Mouse (Mus musculus) embryonic stem cell, embryonic (primary cell): ENCODE data around the gene Sh3gl1.

Experiments used
- CTCF ChIA-PET, 4 experiments: fragments of 300-600 bp in 2 of 4; fragments of 350-600 bp in 2 of 4; sonication (Branson Sonifier 250); formaldehyde crosslinking; loops; one replicate each; lab custom pipeline; 2022; ENCODE audit warnings: inconsistent platforms in 2 of 4; lab: Charles Lee
- POLR2A ChIA-PET, 4 experiments: fragments of 300-600 bp in 2 of 4; fragments of 350-600 bp in 2 of 4; sonication (Branson Sonifier 250); formaldehyde crosslinking; loops; one replicate each; lab custom pipeline; 2022; ENCODE audit warnings: antibody characterized with exemption in 4 of 4, inconsistent platforms in 1 of 4; lab: Charles Lee

The Sh3gl1 gene

DNA sequence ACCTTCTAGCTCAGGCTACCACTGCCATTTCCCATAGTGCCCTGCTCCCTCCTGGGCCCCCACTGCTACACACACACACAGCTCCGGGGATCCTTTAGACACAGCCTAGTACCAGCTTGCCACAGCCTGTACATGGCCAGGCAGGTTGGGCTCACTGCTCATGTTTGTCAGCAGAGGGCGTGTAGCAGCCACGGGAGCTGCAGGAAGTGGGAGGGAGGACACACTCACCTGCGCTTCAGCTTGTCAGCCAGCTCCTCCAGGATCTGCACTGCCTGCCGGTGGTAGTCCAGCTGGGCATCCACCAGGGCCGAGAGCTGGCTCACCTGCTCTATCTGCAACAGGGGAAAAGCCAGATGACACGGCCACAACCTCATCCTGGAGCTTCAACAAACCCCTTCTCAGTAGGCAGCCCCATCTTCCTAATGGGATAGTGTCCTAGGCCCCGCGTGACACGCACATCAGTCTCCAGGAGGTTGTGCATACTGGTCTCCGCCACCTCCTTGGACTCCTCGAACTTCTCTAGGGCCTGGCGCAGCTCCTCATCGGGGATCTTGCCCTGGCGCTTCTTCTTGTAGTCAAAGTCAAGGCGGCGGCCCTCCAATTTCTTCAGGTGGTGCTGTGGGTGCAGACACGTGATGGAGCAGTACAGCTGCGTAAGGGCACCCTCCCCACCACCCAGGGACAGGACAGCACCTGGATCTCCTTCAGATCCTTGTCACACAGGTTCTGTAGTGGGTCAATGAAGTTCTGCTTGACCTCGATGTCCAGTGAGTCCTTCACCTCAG, 17.9 kb downstream of the Sh3gl1 start:
- ChIA-PET CTCF (interaction anchor here (0.5 to 2.9 kb wide), 37 partner anchors 9 to 876 kb away, joined by 3 to 39 read pairs (median 4); partner anchors contain the start of genes Sh3gl1 (in 4 of the 4), Hdgfl2 (in 2 of the 4), Chaf1a (in 1 of the 4) and Ebi3 (in 1 of the 4)), POLR2A (interaction anchor here (0.7 to 8.7 kb wide), 45 partner anchors 9 to 307 kb away, joined by 3 to 73 read pairs (median 4); partner anchors contain the start of genes Chaf1a (in 3 of the 4), Sh3gl1 (in 3 of the 4), Ubxn6 (in 2 of the 4) and Yju2 (in 2 of the 4))

DNA sequence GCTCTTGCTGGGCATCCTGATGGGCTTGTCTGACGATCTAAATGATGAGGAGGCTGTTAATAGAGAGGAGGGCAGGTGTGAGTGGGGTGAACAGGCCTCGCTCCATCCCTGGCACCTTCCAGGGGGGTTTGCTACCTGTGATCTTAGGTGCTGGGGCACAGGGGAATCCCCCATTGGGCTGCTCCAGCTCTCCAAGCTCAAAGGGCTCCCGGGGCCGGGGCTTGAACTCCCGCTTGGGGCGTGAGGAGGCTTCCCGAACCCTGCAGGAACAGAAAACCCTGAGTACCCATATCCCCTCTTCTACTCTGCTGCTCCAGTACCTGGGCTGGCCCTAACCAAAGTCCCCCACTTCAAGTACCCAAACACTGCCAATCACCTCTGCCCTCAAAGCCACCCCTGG, 18.6 kb downstream of the Sh3gl1 start:
- CTCF ChIA-PET, result interaction anchor here (0.5 to 2.9 kb wide), 31 partner anchors 8 to 877 kb away, joined by 3 to 39 read pairs (median 4); partner anchors contain the start of genes Sh3gl1 (in 3 of the 4), Hdgfl2 (in 2 of the 4), Chaf1a (in 1 of the 4) and Fsd1 (in 1 of the 4)
- POLR2A ChIA-PET, result interaction anchor here (0.7 to 8.7 kb wide), 46 partner anchors 9 to 308 kb away, joined by 3 to 73 read pairs (median 4); partner anchors contain the start of genes Chaf1a (in 3 of the 4), Sh3gl1 (in 3 of the 4), Ubxn6 (in 2 of the 4) and Yju2 (in 2 of the 4)

DNA sequence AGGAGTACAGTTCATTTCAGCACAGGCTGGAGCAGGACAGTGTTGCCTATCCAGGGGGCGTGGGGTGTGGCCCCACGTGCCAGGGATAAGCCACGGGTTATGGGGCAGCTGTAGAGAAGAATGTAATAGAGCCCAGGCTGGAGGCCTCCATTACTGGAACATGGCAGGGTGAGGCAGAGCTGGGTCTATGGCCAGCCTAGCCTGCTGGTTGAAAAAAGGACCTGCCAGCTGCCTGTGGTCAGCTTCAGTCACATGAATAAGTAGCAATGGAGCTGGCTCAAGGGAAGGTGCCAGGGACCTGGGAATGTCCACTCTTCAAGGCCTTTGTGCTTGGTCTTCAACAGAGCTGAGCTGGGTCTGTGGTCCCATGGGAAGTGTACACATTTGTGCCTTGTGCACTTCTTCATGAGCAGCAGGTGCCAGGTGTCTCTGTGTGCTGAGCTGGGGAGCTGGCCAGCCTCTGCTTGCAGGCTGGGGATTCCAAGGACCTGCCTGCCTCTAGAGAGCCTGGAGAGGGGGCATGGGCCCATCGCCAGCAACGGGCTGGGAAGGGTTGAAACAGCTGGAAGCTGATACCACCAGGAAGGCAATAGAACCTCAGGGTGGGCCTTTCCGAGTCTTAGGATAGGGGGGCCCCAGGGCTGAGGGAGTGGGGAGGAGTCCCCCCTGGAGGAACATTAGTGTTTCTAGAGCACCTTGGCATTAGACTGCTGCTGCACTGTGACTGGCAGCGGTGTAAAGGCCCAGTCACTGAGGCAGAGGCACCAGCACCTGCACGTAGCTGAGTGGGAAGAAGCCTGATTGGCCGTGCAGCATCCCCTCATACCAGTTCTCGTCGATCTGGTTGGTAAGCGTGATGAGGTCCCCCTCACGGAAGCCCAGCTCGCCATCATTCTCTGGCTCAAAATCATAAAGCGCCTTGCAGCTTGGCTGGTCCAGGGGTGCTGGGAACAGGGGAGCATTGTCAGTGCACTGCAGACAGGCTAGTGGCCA, 19.3 kb downstream of the Sh3gl1 start:
- ChIA-PET POLR2A (interaction anchor here (0.7 to 8.7 kb wide), 26 partner anchors 8 to 260 kb away, joined by 3 to 73 read pairs (median 5); partner anchors contain the start of genes Chaf1a (in 2 of the 4), Sh3gl1 (in 2 of the 4), Ebi3 (in 1 of the 4) and Hdgfl2 (in 1 of the 4)), CTCF (interaction anchor here in 3 of 4 experiments (0.5 to 2.9 kb wide), 14 partner anchors 9 to 71 kb away, joined by 3 to 39 read pairs (median 5); partner anchors contain the start of genes Sh3gl1 (in 2 of the 3), Fsd1 (in 1 of the 3) and Yju2 (in 1 of the 3))

DNA sequence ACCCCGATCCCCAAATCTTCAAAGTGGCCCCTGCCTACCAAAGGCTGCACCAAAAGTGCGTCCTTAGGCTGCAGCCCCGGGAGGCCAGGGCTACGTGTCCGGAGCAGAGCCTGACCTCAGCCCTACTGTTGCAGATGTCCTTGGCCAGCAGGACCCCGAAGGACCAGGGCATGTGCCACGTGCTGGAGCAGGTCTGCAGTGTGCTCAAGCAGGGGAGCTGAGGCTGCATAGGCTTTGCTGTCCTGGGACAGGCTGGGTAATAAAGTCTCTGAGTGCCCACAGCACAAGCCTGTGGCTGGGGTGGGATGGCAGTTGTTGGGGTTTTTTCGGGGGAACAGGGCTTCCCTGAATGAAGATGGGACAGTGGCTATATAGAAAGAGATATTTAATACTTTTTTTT, 20.1 kb downstream of the Sh3gl1 start:
- CTCF ChIA-PET, result interaction anchor here in 2 of 4 experiments (0.5 to 2.9 kb wide), 3 partner anchors 8 to 49 kb away, joined by 3 to 39 read pairs (median 16); partner anchors contain the start of gene Sh3gl1 (in 1 of the 2)
- POLR2A ChIA-PET, result interaction anchor here in 3 of 4 experiments (0.8 to 8.7 kb wide), 14 partner anchors 7 to 59 kb away, joined by 3 to 73 read pairs (median 12); partner anchors contain the start of genes Chaf1a (in 2 of the 3), Sh3gl1 (in 2 of the 3) and Ubxn6 (in 1 of the 3)

DNA sequence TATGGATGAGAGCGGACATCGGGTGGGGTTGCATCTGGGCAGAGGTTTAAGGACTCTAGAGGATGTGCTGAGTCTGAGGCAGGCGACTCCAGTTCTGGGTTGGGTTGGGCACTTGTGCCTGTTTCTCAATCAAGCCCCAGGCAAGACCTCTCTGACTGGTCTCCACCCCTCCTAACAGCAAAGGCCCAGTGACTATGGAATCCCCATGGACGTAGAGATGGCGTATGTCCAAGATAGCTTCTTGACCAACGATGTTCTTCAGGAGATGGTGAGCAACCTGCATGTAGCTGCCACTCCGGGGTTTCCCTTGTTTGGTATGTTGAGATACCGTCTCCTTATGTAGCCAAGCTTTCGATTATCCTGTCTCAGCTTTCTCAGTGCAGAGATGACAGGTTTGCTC, 21.1 kb downstream of the Sh3gl1 start:
- CTCF ChIA-PET, result interaction anchor here in 3 of 4 experiments (0.7 to 1.0 kb wide), 3 partner anchors 58 to 537 kb away, joined by 3 to 5 read pairs (median 3); no protein-coding TSS in a partner anchor
- POLR2A ChIA-PET, result interaction anchor here in 2 of 4 experiments (0.6 to 8.7 kb wide), 4 partner anchors 14 to 54 kb away, joined by 3 to 73 read pairs (median 47); partner anchors contain the start of gene Sh3gl1 (in 1 of the 2)

DNA sequence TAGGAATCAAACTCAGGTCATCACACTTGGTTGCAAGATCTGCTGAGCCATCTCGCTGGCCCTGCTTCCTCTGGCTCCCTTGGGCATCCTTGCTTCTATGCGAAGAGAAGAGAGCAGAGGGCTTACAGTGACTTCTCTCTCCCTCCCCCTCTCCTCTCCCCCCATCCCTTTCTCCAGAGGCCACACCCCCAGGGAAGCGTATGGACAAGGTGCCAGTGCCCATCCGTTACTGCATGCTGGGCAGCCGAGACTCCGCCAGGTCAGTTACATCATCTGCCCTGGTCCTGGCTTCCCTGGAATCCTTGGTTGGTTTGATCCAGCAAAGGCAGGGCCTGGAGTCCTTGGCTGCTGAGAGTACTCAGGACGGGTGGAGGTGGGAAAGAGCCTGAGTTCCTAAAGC, 25.0 kb downstream of the Sh3gl1 start:
- ChIA-PET CTCF (interaction anchor here (0.6 to 4.2 kb wide), 28 partner anchors 9 to 1337 kb away, joined by 3 to 43 read pairs (median 5); partner anchors contain the start of genes Sh3gl1 (in 3 of the 4), Chaf1a (in 1 of the 4), Ebi3 (in 1 of the 4) and Fsd1 (in 1 of the 4)), POLR2A (interaction anchor here in 3 of 4 experiments (0.6 to 5.3 kb wide), 14 partner anchors 21 to 1096 kb away, joined by 3 to 97 read pairs (median 16); partner anchors contain the start of genes Chaf1a (in 2 of the 3), Sh3gl1 (in 2 of the 3), Hdgfl2 (in 1 of the 3) and Kdm4b (in 1 of the 3))

DNA sequence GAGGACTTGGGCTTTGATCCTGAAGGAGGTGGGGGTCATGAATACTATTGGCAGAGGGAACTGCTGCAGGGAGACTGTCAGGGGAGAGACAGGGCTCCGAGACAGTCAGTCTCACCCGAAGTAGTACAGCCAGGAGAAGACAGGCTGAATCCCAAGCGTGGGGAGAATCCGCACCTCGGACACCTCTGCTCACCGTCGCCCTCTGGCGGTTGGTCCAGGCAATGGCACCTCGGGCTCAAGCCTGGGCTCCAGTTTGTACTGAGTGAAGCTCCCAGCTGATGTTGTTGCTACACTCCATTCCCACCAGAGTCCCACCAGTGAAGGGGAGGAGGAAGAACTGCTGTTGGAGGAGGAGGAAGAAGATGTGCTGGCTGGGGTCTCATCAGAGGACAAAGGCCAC, 25.8 kb downstream of the Sh3gl1 start:
- POLR2A ChIA-PET, result interaction anchor here in 3 of 4 experiments (0.6 to 5.3 kb wide), 30 partner anchors 7 to 1096 kb away, joined by 3 to 97 read pairs (median 15); partner anchors contain the start of genes Chaf1a (in 2 of the 3), Sh3gl1 (in 2 of the 3), Hdgfl2 (in 1 of the 3) and Kdm4b (in 1 of the 3)
- CTCF ChIA-PET, result interaction anchor here (0.6 to 4.2 kb wide), 43 partner anchors 8 to 1336 kb away, joined by 3 to 43 read pairs (median 4); partner anchors contain the start of genes Sh3gl1 (in 3 of the 4), Ebi3 (in 2 of the 4), Chaf1a (in 1 of the 4) and Fsd1 (in 1 of the 4)

DNA sequence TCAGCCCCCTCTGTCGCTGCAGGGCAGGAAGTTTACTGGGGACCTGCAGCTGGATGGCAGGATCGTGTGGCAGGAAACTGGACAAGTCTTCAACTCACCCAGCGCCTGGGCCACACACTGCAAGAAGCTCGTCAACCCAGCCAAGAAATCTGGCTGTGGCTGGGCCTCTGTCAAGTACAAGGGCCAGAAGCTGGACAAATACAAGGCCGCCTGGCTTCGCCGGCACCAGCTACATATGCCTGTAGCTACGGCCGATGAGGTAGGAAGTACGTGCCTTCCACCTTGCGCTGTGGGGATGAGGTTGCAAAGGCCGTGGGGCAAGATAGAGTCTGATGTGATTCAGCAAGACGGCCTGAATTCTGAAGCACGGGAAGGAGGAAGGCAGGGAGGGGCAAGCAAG, 26.2 kb downstream of the Sh3gl1 start:
- CTCF ChIA-PET, result interaction anchor here (0.6 to 4.2 kb wide), 52 partner anchors 8 to 526 kb away, joined by 3 to 43 read pairs (median 4); partner anchors contain the start of genes Sh3gl1 (in 3 of the 4), Chaf1a (in 2 of the 4), Dpp9 (in 1 of the 4) and Ebi3 (in 1 of the 4)
- POLR2A ChIA-PET, result interaction anchor here (0.7 to 5.3 kb wide), 41 partner anchors 8 to 601 kb away, joined by 3 to 97 read pairs (median 13); partner anchors contain the start of genes Chaf1a (in 3 of the 4), Sh3gl1 (in 3 of the 4), Hdgfl2 (in 2 of the 4) and Ubxn6 (in 2 of the 4)

DNA sequence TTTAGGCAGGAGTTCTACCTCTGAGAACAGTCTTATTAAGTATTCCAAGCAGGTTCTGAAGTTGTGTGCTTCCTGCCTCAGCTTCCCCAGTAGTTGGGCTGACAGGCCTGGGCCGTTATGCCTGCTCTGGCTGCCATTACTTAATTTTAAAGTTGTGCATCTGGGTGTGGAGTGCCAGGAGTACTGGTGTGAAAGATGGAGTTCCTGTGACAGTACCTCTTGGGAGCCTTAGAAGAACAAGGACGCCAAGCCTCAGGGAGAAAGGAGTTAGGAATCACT, 26.5 kb downstream of the Sh3gl1 start:
- POLR2A ChIA-PET, result interaction anchor here (0.6 to 5.3 kb wide), 55 partner anchors 8 to 602 kb away, joined by 3 to 97 read pairs (median 9); partner anchors contain the start of genes Sh3gl1 (in 4 of the 4), Chaf1a (in 3 of the 4), Hdgfl2 (in 3 of the 4) and Yju2 (in 3 of the 4)
- CTCF ChIA-PET, result interaction anchor here (0.5 to 4.2 kb wide), 54 partner anchors 8 to 526 kb away, joined by 3 to 43 read pairs (median 4); partner anchors contain the start of genes Sh3gl1 (in 3 of the 4), Chaf1a (in 1 of the 4), Dpp9 (in 1 of the 4) and Ebi3 (in 1 of the 4)

DNA sequence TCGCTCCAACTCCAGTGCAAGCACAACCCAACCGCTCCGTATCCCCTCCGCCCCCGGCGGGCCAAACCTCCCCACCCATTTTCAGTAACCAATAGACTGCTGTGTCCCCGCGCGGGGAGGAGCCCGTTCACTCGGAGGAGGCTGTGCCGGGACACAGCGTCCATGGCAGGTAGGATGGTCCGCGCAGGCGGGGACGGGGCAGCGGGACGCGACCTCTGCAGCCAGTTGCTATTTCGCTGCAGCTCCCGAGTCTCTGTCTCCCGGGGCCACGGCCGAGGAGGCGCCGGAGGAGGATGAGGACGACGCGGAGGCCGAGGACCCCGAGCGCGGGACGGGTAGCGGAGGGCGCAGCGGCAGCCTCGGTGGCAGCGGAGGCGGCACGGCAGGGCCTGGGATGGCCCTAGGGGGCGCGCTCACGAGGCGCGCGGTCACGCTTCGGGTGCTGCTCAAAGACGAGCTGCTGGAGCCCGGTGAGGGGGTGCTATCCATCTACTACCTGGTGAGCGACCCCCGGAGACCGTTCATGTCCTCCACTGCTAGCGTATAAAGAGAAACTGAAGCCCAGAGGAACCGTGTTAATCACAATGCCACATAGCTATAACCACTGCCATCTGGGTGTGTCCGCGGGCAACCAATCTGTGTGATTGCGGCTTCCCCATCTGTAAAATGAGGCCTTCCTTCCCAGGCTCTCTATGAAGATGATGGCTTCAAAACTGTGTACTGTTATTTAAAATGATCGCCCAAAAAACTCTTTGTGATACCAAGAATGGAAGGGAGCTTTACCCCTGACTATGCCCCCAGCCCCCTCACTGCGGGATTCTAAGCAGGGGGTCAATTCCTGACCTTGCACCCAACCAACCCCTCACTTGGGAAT, 27.1 kb downstream of the Sh3gl1 start:
- ChIA-PET CTCF (interaction anchor here (0.5 to 4.2 kb wide), 65 partner anchors 8 to 525 kb away, joined by 3 to 43 read pairs (median 4); partner anchors contain the start of genes Sh3gl1 (in 4 of the 4), Chaf1a (in 1 of the 4), Dpp9 (in 1 of the 4) and Ebi3 (in 1 of the 4)), POLR2A (interaction anchor here (0.6 to 5.3 kb wide), 81 partner anchors 8 to 602 kb away, joined by 3 to 97 read pairs (median 5); partner anchors contain the start of genes Sh3gl1 (in 4 of the 4), Chaf1a (in 3 of the 4), Hdgfl2 (in 3 of the 4) and Yju2 (in 3 of the 4))

DNA sequence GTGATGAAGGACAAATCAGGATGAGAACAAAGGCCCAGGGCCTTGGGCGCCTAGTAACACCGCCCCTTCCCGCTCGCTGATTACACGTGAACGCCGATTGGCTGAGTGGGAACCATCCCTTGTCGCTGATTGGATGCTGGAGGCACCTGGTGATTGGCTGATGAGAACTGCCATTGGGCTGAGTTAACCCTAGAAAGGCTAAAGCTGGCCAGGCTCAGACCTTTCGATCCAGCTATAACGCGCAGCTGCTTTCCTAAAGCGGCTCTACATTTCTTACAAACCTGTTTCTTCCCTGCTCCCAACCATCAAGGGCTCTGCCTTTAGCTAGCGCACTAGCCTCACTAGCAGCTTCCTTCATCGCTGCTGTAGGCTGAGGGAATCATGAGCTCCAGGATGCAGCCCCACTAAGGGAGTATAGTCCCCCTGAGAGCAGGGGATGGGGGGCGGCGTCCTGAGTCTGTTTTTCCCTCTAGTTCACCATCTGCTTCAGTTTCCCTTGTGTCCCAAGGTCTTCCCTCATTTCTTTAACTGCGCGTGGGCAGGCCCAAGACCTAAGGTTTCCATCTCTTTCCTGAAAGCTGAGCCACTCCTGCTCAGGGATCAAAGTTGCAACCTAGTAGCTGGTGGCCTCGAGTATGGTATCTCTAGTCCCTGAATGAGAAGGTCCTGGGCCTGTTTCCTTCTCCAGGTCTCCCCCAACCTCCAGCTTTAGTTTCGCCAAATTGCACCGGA, 27.9 kb downstream of the Sh3gl1 start:
- CTCF ChIA-PET, result interaction anchor here (0.6 to 4.2 kb wide), 41 partner anchors 8 to 342 kb away, joined by 3 to 43 read pairs (median 4); partner anchors contain the start of genes Sh3gl1 (in 4 of the 4), Chaf1a (in 1 of the 4), Hdgfl2 (in 1 of the 4) and Kdm4b (in 1 of the 4)
- POLR2A ChIA-PET, result interaction anchor here (0.6 to 5.3 kb wide), 78 partner anchors 8 to 538 kb away, joined by 3 to 97 read pairs (median 5); partner anchors contain the start of genes Sh3gl1 (in 4 of the 4), Yju2 (in 4 of the 4), Hdgfl2 (in 3 of the 4) and Chaf1a (in 2 of the 4)

DNA sequence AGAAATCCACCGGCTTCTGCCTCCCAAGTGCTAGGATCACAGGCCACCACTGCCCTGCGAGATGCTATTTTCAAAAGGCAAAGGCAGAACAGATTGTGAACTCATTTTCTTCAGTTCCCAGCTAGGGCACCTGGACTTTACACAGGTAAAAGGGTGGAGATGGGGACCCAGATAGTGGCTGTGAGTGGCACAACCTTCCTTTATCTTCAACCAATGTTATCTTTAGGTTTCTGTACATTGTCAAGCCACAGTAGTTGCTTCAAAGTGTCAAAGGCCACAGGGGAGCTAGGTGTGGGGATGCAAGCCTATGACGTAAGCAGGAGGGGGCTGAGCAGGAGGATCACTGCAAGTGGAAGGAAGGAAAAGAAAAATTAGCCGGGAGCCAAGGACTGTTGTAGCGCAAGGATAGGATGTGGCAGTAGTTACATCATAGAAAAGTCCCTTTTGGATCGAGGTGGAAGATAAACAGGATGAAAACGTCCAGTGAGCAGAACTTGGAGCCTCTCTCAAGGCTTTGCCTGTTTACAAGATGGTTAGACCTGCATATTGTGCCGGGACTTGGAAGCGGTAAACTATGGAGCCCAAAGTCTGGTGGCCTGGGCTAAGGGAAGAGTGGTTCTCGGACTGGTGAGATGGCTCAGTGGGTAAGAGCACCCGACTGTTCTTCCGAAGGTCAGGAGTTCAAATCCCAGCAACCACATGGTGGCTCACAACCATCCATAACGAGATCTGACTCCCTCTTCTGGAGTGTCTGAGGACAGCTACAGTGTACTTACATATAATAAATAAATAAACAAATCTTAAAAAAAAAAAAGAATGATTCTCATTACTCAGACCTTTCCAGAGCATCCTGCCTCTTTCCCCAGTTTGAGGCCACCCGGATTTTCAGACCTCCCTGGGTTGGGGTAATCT, 28.7 kb downstream of the Sh3gl1 start:
- ChIA-PET CTCF (interaction anchor here (0.5 to 4.2 kb wide), 26 partner anchors 8 to 343 kb away, joined by 3 to 43 read pairs (median 6); partner anchors contain the start of genes Sh3gl1 (in 4 of the 4), Hdgfl2 (in 1 of the 4), Kdm4b (in 1 of the 4) and Yju2 (in 1 of the 4)), POLR2A (interaction anchor here (0.6 to 5.3 kb wide), 63 partner anchors 7 to 539 kb away, joined by 3 to 97 read pairs (median 5); partner anchors contain the start of genes Yju2 (in 4 of the 4), Hdgfl2 (in 3 of the 4), Chaf1a (in 2 of the 4) and Sh3gl1 (in 2 of the 4))
